Mouse (Mus musculus) c-Kit-positive CD71-negative TER-119-negative erythroid progenitor cells, embryonic 14.5 days (primary cell): Measurements from ENCODE around the gene Ttll10.
A peak's percentile ranks its signal among the peaks of the same experiment; 100 is the strongest.

Source experiments
- DNase-seq: peaks from one replicate; pipeline ENCODE4 v3.0.0-alpha.2; 2013; ENCODE audit warnings: low read depth

The Ttll10 gene

DNA sequence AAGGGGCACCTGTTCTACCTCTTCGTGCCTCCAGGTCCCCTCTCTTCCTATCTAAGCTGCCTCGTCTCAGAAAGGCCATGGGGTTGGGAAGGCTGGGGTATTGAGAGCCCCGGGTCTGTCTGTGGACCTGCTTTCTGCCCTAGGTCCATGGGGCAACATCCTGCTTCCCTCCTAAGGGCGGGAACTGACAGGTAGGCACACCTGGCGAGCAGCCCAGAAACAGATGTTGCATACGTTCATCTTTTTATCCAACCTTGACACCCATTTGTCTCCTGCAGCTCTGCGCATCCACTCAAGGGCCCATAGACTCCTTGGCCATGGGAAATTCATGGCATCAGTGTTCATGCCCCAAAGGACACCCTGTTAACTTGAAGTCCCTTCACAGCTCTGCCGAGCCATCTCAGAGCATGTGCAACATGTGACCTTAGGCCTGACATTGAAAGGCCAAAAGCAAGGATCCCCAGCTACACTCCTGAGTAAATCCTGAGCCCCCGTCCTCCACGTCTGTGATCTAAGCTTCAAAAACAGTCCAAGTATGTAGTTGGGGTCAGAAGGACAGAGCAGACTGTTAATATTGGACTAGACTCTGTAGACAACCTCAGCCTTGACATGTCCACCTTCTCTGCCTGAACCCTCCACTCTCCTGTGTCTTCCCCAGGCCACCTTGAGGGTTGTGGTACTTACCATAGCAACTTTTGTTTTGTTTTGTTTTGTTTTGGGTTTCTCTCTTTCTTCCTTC lies 6.1 kb upstream of the Ttll10 start:
- no peak for DNase-seq

DNA sequence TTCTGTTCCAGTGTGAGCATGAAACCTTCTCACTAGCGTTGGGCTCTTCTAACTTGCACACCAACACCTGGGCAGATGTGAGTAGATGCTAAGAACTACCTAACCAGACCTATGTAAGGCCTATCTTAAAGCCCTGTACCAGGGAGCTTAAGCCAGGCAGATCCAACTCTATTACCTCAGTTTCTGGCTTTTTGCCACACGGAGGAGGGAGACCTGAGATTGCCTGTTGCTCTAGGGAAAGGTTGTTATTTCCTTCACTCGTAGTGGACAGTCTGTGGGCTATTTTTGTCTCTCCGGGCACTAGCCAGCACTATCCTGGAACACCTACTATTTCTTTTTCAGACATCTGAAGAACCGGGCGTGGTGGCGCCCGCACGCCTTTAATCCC lies 5.3 kb upstream of the Ttll10 start:
- DNase-seq: no peak

DNA sequence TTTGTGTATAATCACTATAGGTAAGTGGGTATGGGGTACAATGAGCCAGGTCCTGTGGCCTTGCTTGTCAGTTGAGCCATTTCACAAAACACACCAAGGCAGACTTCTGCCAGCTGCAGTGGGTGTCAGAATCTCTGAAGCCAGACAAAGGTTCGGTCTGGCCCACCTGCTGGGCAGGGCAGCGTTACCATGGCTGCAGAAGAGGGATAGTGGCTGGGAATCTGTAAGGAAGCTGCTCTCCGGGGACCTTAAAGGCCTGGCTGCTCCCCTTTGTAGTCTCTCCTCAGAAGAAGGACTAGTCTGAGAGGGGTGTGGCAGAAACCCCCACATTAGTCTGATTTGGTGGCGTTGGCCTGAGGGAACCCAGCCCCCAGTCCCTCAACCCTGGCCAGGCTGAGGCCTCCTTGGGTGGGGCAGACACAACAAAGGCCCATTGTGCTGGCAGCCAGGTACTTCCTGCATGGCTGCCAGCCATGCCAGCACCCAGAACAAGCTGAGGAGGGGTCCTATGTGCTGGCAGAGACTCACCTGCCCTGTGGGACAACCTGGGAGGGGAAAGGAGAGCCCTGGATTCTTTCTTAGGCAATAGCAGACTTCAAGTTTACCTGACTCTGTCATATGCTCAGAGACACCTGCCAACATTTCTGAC lies 4.8 kb upstream of the Ttll10 start:
- no peak for DNase-seq

DNA sequence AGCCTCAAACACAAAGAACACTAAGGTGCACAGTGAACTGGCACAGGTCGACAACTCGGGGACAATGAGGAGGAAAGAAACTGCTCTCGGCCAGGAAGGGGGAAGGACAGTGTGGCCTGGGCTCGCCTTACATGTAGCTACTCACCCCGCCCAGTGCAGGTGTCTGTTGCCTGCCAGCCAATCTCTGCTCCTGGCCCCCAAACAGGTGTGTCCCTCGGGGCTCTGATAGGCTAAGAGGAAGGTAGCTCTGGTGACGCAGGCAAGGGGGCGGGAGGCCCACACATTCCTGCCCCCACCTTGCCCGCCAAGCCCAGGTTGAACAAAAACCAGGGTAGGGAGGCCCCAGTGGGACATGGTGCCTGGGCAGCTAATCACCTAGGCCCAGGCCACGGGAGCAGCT lies 499 bp upstream of the Ttll10 start:
- DNase-seq: no peak

GRCm38 (mm10) chr4:156058826-156059225 lies 388 bp downstream of the Ttll10 start:
- no peak for DNase-seq

- no peak for DNase-seq
Observed at GRCm38 (mm10) chr4:156057702-156058101, 1.5 kb downstream of the Ttll10 start.

DNA sequence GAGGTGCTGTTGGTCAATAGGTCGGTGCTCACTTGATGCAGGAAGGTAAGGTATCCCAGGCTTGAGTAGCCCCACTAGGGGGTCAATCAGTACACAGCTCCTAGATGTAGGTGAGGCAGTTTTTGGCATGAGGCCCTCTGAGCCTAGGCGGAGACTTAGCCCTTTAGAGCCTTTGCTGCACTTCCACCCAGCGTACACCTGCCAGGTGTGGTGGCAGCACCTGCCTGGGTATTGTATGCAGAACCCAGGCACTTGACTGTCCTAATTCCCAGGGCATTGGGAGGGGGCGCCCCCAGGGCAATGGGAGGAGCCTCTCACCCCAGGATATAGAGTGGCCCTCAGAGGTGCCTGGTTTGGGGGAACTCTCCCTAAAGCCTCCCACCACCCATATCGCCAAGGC lies 4.0 kb downstream of the Ttll10 start:
- DNase-seq: no peak

GRCm38 (mm10) chr4:156054606-156055005 lies 4.6 kb downstream of the Ttll10 start:
- DNase-seq: no peak

DNA sequence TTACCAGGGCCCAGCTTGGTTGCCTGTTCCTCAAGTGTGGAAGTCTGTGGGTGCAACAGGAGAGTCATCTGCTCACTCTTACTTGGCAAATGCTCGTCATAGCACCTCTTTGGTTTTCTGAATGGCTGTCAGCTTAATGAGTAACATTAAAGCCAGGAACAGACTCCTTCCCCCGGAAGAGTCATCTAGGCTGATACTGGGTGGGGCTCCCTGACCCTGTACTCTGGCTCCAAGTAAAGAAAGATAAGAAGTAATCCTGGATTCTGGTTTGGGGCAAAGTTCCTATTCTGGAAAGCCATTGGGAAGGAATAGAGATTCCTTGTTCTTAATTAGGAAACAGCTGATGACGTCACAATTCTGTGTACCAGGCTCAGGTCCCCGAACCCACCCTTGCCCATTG lies 5.1 kb downstream of the Ttll10 start:
- no peak for DNase-seq

DNA sequence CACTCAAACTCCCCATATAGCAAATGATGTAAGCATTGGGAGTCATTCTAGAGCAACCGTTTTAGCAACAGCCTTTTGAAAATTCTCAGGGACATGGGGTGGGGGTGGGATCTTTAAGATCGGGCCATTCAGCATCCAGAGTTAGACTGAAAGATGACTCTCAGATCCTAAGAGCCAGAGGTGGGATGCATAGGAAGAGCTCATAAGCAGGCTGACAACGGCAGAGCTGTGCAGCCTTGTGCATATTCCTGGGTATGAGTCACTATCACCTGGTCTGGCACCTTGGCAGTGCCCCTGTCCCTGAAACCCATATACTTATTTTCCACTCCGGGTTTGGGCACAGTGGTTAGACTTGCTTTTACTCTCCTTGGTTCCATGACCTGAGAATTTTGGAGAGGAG lies 6.1 kb downstream of the Ttll10 start:
- no peak for DNase-seq

GRCm38 (mm10) chr4:156050391-156050980 lies 8.7 kb downstream of the Ttll10 start:
- no peak for DNase-seq

GRCm38 (mm10) chr4:156049779-156050178 lies 9.4 kb downstream of the Ttll10 start:
- DNase-seq: no peak

DNA sequence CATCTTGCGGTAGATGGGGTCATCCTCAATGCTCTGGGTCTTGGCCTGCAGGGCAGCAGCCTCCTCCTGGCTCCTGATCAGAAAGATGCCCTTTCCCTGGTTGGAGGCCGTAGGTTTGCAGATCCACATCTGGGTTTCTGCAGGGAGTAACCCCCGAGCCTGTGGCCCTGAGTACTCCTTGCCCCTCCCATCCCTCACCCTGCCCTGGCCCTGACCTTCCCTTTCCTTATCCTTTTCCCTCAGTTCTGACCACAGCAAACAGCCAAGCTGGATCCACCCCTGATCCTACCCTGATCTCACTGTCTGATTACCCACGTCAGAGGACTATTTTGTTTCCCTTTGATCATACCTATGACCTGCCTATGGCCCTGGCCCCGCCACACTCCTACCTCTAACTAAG lies 14.5 kb downstream of the Ttll10 start:
- DNase-seq: no peak

DNA sequence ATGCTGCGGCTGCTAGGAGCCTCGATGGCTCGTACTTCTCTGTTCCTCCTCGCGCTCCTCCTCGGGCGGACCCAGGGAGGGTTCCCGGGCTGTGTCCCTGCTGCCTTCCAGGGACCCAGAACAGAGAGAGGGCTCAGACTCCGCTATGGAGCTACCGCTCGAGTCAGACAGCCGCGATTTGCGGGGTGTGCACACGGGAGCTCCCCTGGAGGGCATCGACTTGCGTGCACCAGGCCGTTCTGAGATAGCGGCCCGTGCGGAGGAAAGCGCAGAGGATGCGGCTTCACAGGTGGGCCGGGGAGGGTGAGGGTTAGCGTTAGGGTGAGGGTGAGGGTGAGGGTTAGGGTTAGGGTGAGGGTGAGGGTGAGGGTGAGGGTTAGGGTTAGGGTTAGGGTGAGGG lies 24.3 kb downstream of the Ttll10 start:
- no peak for DNase-seq

DNA sequence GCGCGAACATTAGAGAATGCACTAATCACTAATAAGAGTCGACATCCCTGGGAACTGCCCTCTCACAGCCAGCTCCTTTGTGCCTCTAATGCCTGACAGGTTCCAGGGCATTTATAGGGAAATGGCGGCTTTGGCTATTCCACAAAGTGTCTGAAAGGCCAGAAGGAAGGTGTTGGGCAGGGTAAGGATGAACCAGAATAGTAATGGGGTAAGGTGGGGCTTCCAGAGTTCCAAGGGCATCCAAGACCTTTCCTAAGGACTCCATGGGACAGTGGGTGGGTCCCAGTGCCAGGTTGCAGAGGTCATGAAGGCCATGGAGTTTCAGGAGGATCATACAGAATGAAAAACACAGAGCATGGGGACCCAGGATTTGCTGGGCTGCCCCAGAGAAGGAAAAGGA lies 24.9 kb downstream of the Ttll10 start:
- no peak for DNase-seq

DNA sequence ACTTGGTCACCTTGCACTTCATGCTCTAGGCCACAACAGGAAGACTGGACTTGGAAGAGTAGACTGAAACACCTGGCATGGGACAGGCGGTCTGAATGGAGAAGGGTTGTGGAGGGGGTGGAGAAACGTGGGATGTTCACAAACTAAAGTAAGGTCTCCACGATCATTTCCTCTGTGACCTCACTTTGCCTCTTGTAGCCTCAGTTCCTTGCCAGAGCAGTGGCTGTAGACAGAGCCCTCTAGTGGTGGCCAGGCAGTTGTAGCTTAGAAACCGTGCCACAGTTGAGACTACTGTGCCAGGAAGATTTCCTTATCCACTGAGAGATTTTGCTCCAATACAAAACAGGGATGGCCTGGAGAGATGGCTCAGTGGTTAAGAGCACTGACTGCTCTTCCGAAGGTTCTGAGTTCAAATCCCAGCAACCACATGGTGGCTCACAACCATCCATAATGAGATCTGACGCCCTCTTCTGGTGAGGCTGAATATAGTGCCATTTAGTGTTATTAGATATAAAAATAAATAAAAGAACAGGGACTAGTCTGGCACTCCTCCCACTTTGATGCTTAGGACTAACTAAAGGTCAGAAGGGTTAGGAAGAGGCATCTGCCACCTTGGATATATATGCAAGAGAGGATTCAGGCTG lies 25.6 kb downstream of the Ttll10 start:
- DNase-seq: peak; percentile 45

- no peak for DNase-seq
Observed at GRCm38 (mm10) chr4:156032856-156033255, 26.4 kb downstream of the Ttll10 start.

DNA sequence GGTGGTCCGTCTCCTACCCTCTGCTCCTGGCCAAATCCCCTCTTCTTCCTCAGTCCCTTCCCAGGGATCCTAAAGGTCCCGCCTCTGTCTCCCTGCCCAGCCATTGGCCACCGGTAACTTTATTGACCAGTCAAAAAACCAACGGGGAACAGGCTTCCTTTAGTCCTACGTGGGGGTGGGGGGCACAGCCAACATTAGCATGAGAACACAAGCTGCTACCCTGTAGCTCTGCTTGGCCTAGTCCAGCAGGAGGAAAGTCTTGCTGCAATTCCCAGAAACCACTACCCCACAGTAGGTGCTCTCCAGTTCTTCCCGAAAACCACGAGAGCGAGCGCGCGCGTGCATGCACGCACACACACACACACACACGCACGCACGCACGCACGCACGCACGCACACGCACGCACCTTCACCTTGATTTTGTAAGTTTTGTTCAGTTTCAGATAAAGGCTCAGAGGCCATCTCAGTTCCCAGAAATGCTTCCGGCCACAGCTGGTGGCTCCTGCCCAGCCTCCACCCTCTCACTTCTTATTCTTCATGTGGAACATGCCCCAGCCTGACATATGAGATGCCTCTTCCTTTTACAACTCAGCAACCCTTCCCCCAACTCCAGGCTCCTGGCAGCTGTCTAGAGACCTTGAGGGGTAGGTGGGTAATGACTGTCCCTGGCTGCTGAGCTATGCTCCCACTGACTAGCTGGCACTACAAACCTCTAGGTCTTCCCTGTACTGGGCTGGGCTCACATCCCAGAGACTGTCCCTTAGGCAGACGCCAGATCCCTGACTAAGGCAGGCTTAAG lies 27.4 kb downstream of the Ttll10 start:
- DNase-seq: peak; percentile 46

DNA sequence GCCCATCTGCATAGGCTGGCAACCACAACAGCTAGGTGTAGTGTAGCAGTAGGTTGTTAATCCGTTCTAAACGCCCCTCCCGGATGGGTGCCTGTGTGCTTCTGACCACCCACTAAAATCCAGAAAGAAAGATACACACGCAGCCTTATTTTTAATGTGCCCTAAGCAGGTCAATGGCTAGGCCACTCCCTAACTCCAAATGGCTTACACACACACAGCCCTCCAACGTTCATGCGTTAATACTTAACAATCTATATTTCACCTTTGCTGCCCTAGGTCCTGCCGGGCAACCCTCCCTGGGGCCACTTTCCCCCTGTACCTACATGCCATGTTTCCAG lies 28.0 kb downstream of the Ttll10 start:
- DNase-seq: no peak

DNA sequence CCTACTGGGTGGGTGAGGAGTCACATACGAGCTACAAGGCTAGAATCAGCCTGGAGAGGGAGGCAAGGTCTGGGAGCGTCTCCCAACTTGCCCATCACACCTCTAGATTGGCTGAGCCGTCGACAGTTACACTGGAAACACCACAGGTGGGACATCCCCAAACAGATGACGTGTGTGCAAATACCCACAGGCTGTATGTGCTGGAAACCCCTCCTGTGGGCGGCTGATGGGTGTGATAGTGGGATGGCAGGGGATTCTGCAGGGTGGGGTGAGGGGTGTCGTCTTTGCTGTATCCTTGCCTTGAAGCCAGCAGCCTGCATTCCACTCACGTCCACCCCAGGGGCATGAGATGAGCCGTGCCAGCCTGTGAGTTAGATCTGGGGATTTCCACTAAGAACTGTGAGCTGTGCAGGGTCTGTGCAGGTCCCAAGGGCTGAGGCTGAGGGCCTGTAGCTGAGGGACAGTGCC lies 28.5 kb downstream of the Ttll10 start:
- DNase-seq: no peak

GRCm38 (mm10) chr4:156028580-156028979 lies 30.6 kb downstream of the Ttll10 start:
- no peak for DNase-seq

GRCm38 (mm10) chr4:156026013-156026412 lies 33.2 kb downstream of the Ttll10 start, which contains the start of gene Tnfrsf18:
TSS of gene Tnfrsf18 (plus strand) at chr4:156026164.
- no peak for DNase-seq
